Mouse (Mus musculus): ENCODE measurements around the gene Olfr1015.
A peak's percentile ranks its signal among the peaks of the same experiment; 100 is the strongest.

The Olfr1015 gene

DNA sequence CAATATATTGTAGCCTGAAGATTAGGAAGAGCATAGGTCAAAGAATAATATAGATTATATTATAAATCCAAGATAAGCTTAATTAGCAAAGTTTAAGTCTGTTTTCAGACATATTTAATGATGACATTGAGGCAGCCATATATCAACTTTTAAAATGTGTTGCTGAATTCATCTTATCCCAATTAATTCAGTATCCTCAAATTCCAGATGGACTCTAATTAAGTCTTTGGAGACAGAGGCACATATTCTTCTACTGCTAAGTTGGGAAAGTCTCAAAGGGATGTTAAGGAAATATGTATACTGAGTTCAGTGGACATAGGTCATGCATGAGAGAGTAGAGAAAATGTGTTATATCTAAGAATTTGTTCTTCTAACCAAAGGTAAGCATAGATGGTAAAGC is at the start of gene Olfr1015:
Gene Olfr1015 (plus strand): TSS at position 301 of the 400 bp plus-strand sequence.
- no peak for DNase-seq (ENCODE audit: low spot score)

DNA sequence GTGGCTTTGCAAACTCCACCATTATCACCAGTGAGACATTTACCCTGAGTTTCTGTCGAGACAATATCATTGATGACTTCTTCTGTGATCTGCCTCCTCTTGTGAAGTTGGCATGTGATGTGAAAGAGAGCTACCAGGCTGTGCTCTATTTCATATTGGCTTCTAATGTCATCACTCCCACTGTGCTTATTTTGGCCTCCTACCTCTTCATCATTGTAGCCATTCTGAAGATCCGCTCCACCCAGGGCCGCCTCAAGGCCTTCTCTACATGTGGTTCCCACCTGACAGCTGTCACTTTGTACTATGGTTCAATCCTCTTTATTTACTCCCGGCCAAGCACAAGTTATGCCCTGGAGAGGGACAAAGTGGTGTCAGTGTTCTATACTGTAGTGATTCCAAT is 28.0 kb upstream of the Olfr1015 start:
- no peak for DNase-seq (ENCODE audit: low spot score)

- no peak for DNase-seq (ENCODE audit: low spot score)
Observed at GRCm38 (mm10) chr2:85762666-85763065, 19.2 kb upstream of the Olfr1015 start, which contains the start of gene Olfr1012. Olfr1012 (minus strand) TSS chr2:85762766.

GRCm38 (mm10) chr2:85766798-85767197 is 15.0 kb upstream of the Olfr1015 start, which contains the start of gene Olfr1013:
Olfr1013 (plus strand) TSS chr2:85767098.
- DNase-seq (ENCODE audit: low spot score) = no peak

- DNase-seq (ENCODE audit: low spot score) = no peak
Observed at GRCm38 (mm10) chr2:85772413-85772812, 9.4 kb upstream of the Olfr1015 start, which contains the start of gene Olfr1014. Olfr1014 (plus strand) TSS chr2:85772713.

DNA sequence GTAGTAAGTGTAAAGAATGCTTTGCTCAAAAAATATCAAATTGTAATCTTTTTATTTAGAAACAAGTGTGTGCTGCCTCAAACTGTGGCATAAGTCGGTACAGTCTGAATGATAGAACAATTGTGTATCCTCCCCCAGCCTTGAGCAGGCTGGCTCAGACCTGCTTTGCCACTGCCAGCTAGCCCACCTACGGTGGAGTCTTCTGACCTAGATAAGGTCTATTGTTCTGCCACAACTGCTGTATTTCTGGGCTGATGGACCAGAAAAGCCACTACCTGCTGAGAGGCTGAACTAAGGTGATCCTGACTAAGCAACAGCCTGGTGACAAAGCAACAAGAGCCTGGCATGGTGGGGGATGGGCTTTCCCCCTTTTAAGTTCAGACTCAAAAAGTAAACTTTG is 10.5 kb downstream of the Olfr1015 start:
- DNase-seq (ENCODE audit: low spot score) = peak; percentile 62

DNA sequence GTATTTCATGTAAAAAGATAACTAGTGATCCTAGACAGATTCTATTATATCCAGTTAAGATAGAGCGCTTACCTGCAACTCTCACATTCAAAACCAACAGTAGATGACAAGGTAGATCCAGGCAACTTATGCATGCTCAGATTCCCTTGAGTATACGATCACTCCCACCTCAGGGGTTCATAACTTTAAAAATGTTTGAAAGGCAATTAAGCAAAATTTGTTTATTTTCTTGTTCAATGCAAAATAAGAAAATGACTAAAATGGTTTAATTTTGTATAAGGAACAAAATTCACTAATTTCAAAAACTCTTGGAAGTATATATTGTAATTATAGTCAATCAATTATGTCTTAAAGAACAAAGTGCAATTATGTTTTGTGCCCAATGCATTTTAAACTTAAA is 20.6 kb downstream of the Olfr1015 start, which contains the start of gene Olfr1016:
Gene Olfr1016 (minus strand): TSS at position 101 of the 400 bp plus-strand sequence.
- DNase-seq (ENCODE audit: low spot score) = no peak

DNA sequence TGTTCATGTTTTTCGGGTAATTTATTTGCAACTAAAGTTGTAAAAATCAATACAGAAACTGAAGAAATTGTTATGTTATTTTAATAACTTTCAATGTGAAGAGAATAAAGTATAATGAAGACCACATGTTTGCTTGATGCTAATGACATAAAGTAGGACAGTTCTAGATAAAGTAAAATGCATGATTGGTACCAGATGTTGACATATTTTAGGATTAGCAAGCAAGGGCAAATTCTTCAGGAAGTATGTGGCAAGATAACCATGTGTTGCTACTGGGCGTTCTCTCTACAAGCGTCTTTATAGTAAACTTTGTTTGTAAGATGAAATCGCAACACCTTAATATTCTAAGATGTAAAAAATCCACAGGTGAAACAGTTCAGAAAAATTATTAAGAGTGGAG is 22.7 kb downstream of the Olfr1015 start:
- no peak for DNase-seq (ENCODE audit: low spot score)

- no peak for DNase-seq (ENCODE audit: low spot score)
Observed at GRCm38 (mm10) chr2:85818179-85818578, 36.4 kb downstream of the Olfr1015 start, which contains the start of gene Olfr1018. Olfr1018 (plus strand) TSS chr2:85818479.

All from retina, embryonic 14.5 days (tissue).